Mouse (Mus musculus) layer of hippocampus, adult 2 months (tissue): Measurements from ENCODE around the gene Tert. TPM values are rescaled to one million over a fixed set of nuclear protein-coding genes. Genes with fewer than 3 reads are reported as not detected.
A peak's percentile ranks its signal among the peaks of the same experiment; 100 is the strongest.

ENCODE experiments used
- DNase-seq, 2 experiments: peaks; one replicate each; pipeline ENCODE4 v3.0.0; 2022; ENCODE audit warnings: low spot score in 2 of 2
- H3K27ac ChIP-seq: fragments of 200-600 bp; 2 replicates; pipeline ENCODE4 v1.8.1; 2022
- H3K4me3 ChIP-seq: fragments of 200-600 bp; 2 replicates; pipeline ENCODE4 v1.8.1; 2022; ENCODE audit warnings: mild to moderate bottlenecking
- CTCF ChIP-seq: fragments of 200-600 bp; conservative IDR thresholded peaks from 2 replicates; pipeline ENCODE4 v1.8.1; 2022; ENCODE audit warnings: antibody characterized with exemption, mild to moderate bottlenecking, moderate library complexity
- total RNA-seq, 2 experiments: library from RNA; stranded (reverse); gene quantifications; 2 replicates each; pipeline ENCODE4 v1.2.3; 2021

The Tert gene
- total RNA-seq, 2 experiments from 2014 or later: 3.6 to 5.0 TPM

DNA sequence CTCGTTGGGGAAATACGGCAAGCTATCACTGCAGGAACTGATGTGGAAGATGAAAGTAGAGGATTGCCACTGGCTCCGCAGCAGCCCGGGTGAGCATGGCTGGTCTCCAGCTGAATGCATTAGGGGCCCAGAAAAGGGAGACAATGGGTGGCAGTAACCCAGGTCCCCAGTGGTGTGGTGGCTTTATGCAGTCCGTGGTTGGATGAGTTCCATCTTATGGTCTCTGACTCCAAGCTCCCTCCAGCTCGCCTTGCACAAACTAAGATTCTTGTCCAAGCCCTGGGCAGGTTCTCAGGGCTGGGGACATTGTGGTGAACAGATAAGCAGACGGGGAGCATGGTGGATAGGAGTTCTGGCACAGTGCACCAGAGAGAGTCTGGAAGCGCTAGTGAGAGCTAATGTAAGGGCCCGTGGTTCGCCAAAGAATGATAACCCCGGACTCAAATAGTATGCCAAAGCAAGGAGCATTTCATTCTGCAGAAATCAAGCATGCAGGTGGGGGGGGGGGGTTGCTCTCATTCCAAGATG, 1.9 kb downstream of the Tert start:
- TF ChIP-seq CTCF: no peak
- no peak overlapping the region for H3K4me3 ChIP-seq
- no peak overlapping the region for H3K27ac ChIP-seq
- DNase-seq: no peak

DNA sequence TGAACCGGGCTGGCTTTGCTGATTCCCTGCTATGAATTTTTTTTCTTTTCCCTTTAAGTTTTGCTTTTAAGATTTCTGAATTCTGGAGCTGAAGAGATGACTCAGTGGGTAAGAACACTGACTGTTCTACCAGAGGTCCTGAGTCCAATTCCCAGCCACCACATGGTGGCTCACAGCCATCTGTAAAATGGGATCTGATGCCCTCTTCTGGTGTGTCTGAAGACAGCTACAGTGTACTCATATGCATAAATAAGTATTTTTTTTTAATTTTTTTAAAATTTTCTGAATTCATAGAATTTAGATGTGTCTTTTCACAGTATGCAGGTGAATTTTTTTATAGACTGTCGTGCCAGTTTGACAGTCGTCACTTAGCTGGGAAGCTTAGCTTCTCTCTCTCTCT, 5.1 kb downstream of the Tert start:
- Histone ChIP-seq H3K4me3 (no peak overlapping the region), H3K27ac (no peak overlapping the region)
- TF ChIP-seq CTCF: peak; percentile 61

DNA sequence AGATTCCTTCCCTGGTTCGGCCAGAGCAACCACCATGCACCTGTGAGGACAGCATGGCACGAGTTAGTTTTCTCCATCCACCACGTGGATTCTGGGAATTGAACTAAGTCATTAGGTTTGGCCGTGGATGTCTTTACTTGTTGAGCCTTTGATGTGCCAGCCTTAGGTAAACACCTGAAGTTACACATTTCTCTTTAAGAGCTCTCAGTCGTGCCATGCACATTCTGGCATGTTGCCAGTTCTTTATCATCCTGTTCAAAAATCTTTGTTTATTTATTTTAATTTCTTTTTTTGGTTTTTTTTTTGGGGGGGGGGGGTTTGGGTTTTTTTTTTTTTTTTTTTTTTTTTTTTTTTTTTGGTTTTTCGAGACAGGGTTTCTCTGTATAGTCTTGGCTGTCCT, 11.1 kb downstream of the Tert start:
- no peak for DNase-seq
- TF ChIP-seq CTCF: no peak
- H3K27ac ChIP-seq: no peak overlapping the region
- no peak overlapping the region for H3K4me3 ChIP-seq

More for the DNA sequence above, 5.1 kb downstream of the Tert start:
- DNase-seq: no peak

DNA sequence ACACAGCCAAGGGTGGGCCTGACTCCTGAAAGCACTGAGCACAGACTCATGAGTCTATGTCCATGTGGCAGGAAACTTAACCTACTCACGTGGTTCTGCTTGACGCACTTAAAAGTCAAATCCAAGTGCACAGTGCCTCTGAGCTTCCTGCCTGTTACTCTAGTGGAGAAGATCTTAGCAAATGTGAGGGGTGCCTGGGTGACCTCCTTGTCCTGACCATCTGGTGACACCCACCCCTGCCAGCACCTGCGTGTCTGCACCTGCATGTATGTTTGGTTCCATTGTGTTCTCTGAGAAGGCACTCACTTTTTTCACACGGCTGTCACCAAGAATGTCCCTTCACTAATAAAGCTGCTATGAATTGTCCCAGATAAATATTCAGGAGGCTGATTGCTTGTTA, 14.6 kb downstream of the Tert start:
- H3K27ac ChIP-seq: no peak overlapping the region
- TF ChIP-seq CTCF: no peak
- H3K4me3 ChIP-seq: no peak overlapping the region
- no peak for DNase-seq

DNA sequence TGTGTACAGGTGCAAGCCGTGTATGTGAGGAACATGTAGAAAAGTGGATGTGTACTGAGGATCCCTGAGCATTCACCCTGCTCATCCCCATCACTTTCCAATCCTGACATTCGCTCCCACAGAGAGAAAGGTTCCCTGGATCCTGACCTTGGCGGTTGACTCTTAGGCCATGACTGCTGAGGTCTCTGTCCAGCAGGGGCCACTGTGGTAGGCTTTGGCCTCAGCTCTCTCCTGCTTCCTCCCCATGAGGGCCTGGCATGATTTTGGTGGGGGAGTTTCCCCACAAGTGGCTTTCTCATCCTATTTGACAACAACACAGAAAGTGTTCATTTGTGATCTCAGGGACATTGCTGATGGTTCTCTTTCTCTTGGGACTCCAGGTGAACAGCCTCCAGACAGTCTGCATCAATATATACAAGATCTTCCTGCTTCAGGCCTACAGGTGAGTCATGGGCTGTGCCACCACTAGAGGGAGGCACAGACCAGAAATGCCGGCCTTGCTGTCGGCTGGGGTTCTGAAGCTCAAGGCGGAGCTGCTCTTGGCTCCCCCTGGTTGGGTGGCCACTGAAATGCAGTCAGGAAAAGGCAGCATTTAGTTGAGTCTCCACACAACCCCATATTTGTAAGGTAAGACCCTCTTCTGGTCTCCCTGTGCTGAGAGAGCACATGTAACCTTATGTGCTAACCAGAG, 19.8 kb downstream of the Tert start:
- H3K27ac ChIP-seq: no peak overlapping the region
- DNase-seq: peak; percentile 44 to 68
- peak; percentile 88 for TF ChIP-seq CTCF
- no peak overlapping the region for H3K4me3 ChIP-seq

DNA sequence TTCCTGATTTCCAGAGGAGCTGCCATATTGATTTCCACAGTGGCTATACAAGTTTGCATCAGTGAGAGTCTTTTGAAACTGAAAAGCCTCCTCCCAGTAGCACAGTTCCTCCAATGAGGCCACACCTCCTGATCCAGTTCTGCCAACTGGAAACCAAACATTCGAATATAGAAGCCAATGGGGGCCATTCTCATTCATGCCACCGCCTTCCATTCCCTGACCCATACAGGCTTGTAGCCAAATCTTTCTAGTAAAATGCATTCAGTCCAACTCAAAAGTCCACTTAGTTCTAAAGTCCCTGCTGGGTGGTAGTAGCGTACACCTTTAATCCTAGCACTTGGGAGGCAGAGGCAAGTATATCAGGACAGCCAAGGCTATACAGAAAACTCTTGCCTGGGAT, 26.6 kb downstream of the Tert start:
- Histone ChIP-seq H3K27ac (no peak overlapping the region), H3K4me3 (no peak overlapping the region)
- no peak for TF ChIP-seq CTCF
- no peak for DNase-seq

DNA sequence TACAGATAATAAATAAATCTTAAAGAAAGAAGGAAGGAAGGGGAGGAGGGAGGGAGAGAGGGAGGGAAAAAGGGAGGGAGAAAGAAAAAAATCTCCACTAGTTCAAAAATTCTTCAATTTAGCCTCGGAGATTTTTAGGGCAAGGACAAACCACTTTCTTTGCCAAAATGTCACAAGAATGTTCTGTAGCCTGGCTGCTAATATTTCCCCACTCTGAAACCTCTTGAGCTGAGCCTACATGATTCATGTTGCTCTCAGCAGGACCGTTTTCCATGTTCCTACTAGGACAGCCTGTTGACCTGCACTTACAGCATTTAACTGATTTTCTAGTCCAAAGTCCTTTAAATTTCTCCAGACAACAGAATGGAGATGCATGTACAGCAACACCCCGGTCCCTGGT, 28.3 kb downstream of the Tert start:
- no peak overlapping the region for H3K27ac ChIP-seq
- DNase-seq: no peak
- no peak for TF ChIP-seq CTCF
- no peak overlapping the region for H3K4me3 ChIP-seq

DNA sequence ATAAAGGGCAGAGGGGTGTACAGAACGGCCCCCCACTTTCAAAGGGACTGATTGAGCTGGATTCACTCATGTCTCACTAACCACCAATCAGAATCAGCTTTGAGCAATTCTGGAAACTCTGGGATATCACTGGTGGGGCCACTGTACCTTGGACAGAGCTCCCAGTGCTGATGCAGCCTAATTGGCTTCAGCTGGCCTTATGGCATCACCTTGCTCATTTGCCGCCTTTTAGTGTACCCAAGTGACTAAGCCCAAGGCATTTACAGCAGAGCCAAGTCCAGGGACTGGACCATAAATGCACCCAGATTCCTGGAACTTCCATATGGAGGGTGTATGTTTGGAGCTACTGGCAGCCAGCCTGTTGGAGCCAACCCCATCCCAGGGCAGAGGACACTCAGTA, 32.2 kb downstream of the Tert start:
- no peak for TF ChIP-seq CTCF
- Histone ChIP-seq H3K27ac (no peak overlapping the region), H3K4me3 (no peak overlapping the region)
- DNase-seq: no peak

DNA sequence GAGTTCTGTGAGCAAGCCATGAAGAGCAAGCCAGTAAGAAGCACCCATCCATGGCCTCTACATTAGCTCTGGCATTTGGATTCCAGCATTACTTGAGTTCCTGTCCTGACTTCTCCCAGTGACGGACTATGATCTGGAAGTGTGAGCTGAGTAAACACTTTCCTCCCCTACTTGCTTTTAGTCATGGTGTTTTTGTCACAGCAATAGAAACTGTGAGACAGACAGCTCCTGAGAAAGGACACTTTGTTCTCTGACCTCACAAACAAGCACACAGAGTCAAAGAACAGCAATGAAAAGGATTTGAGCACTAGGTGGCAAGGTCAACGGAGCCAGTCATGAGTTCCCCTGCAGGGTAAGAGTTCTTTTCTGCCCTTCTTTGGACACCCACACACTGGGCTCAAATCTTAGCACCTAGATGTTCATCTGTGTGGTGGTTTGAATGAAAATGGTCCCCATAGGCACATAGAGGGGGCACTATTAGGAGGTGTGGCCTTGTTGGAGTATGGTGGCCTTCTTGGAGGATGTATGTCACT, 33.5 kb downstream of the Tert start:
- H3K4me3 ChIP-seq: no peak overlapping the region
- H3K27ac ChIP-seq: no peak overlapping the region
- no peak for DNase-seq
- TF ChIP-seq CTCF: no peak

DNA sequence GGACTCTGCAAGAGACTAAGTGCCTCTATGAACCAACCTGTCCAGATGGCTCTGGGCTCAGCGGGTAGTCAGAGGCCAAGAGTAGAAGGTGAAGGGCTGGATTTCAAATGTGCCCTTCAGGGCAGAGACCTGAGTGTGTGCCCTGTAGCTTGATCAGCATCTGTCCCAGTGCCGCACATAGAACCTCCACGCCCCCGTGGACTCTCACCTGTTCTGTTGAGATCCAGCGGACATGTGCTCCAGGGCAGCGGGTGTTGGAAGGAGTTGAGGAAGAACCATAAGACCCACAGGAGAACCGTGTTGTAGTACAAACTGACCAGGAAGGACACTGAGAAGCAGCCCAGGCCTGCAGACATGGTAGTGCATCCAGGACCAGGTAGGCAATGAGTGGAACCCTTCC, 48.5 kb downstream of the Tert start:
- TF ChIP-seq CTCF: no peak
- no peak overlapping the region for H3K4me3 ChIP-seq
- DNase-seq: no peak
- H3K27ac ChIP-seq: no peak overlapping the region

DNA sequence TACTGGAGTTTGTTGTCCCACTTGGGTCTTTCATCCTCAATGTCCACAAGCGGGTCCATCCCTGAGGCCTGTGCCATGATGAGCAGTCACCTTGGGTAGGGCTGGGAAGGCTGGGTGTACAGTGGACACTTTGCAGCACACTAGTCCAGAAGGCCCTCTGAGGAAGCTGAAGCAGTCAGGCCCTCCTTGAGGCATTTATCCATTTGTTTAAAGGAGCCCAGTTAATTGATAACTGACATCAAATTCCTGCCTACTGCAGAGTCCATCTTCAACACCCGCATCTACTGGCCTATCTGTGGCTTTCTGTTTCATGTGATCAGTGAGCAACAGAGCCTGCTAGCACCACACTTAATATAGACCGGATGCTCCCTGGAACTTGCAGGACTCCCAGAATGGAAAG, 51.1 kb downstream of the Tert start, which contains the start of gene Slc6a18:
Slc6a18 (minus strand) TSS at position 171 of the 400 bp plus-strand sequence.
- Histone ChIP-seq H3K27ac (no peak within 1 kb of the TSS), H3K4me3 (no peak within 1 kb of the TSS)
- TF ChIP-seq CTCF: no peak

DNA sequence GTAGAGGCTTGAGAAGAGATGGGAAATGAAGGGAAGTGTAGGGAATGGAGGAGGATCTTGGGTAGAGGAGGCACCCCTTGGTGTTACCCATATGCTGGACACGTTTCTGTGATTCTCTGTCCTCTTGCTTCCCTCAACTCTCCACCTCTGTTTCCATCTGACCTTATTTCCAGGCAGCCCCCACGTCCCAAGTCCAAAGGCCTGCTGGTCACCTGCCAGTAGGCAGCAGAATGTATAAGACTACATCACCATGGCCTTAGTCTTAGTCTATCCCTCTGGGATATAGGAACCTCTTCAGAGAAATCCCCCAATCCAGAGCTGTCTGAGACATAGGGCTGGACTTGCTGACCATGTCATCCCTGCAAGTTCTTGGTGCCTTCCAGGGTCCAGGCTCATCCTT, 52.6 kb downstream of the Tert start:
- TF ChIP-seq CTCF: no peak
- H3K4me3 ChIP-seq: no peak overlapping the region
- no peak overlapping the region for H3K27ac ChIP-seq
- no peak for DNase-seq

More for the DNA sequence above, 51.1 kb downstream of the Tert start, which contains the start of gene Slc6a18:
- no peak for DNase-seq

DNA sequence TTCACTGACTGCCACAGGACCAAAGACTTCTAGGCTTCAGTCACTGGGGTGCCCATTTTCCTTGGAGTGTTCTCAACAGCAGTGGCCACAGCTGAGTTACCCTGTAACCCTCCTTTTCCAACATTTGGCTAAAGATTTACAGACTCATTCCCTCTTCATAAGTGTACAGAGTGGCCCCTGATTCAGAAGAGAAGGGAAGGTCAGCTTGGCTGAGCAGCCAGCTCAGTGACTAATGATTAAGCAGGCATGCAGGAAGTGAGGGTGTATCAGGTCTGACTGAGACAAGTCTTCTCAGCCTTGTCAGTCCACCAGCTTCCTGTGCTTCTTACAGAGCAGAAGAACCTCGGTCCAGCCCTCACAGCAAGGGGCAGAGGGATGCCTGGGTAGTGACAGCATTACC, 53.7 kb downstream of the Tert start:
- no peak overlapping the region for H3K27ac ChIP-seq
- DNase-seq: no peak
- TF ChIP-seq CTCF: no peak
- H3K4me3 ChIP-seq: no peak overlapping the region

DNA sequence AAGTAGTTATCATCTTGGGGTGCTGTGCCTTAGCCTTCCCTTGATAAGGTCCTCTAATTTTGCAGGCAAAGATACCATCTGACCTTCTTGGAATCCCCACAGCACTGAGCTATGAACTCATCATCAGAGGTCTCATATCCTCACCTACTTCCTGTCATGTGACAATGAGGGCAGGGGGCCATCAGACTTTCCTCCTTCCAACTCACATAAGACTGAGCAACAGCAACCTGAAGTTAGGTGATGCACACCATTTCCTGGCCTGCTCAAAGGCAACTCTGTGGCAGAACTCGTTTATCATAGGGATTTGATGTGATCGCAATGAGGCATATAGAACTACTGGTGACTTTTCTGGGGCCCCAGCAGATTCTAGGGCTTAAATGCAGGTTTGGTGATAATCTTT, 55.5 kb downstream of the Tert start:
- no peak for TF ChIP-seq CTCF
- Histone ChIP-seq H3K4me3 (no peak overlapping the region), H3K27ac (no peak overlapping the region)
- DNase-seq: no peak
